Mouse (Mus musculus) midbrain, embryonic 10.5 days (tissue): ENCODE results near the gene Med26. TPM values are rescaled to one million over a fixed set of nuclear protein-coding genes. Genes with fewer than 3 reads are reported as not detected.

Experiments used
- DNase-seq: peaks from one replicate; pipeline ENCODE4 v3.0.0-alpha.2; 2017; ENCODE audit warnings: low spot score
- H3K27ac ChIP-seq: fragments of 300-500 bp; sonication (generic); replicated peaks from 2 replicates; pipeline ENCODE4 v1.5.1; 2016; ENCODE audit warnings: mild to moderate bottlenecking
- H3K27me3 ChIP-seq: fragments of 300-500 bp; sonication (generic); 2 replicates; pipeline ENCODE4 v1.6.1; 2016; ENCODE audit warnings: low read depth, mild to moderate bottlenecking; ENCODE audit not compliant: poor library complexity, severe bottlenecking
- H3K36me3 ChIP-seq: fragments of 300-500 bp; sonication (generic); 2 replicates; pipeline ENCODE4 v1.6.1; 2016; ENCODE audit warnings: mild to moderate bottlenecking, moderate library complexity
- H3K4me1 ChIP-seq: fragments of 300-500 bp; sonication (generic); 2 replicates; pipeline ENCODE4 v1.6.1; 2016
- H3K4me3 ChIP-seq: fragments of 300-500 bp; sonication (generic); 2 replicates; pipeline ENCODE4 v1.5.1; 2016; ENCODE audit warnings: mild to moderate bottlenecking, moderate library complexity
- H3K9me3 ChIP-seq: fragments of 300-500 bp; sonication (generic); replicated peaks from 2 replicates; pipeline ENCODE4 v1.6.1; 2016; ENCODE audit warnings: mild to moderate bottlenecking
- WGBS: fragments of 180-500 bp; shearing (Covaris S2); methylation state at CpG from one replicate; pipeline ENCODE4 v1.1.7; 2016; 5-methylcytosine and 5-hydroxymethylcytosine counted together
- polyA plus RNA-seq: library from polyadenylated mRNA; unstranded; fragments of >200 nt; fragmentation: Nextera tagmentation; extraction: Ambion mirVana; gene quantifications from 2 replicates; pipeline ENCODE4 v1.2.1, GENCODE M21; 2016

Med26 gene
- polyA plus RNA-seq, 1 experiment from 2014 or later: 19.0 TPM

GRCm38 (mm10) chr8:72572507-72572906 lies 24.4 kb upstream of the Med26 start:
- peaks cover 34% of the 10 kb centered on the region for H3K4me1 ChIP-seq
- H3K36me3 ChIP-seq: peaks cover 22% of the 10 kb centered on the region
- H3K27me3 ChIP-seq: no peaks in the 10 kb centered on the region
- peak overlapping the region; percentile 92 for H3K27ac ChIP-seq
- no peak for DNase-seq
- 7% methylated on average over 10 of the region's 10 CpGs for WGBS
- peak overlapping the region; percentile 76 for H3K4me3 ChIP-seq
- H3K9me3 ChIP-seq: no peaks in the 10 kb centered on the region

DNA sequence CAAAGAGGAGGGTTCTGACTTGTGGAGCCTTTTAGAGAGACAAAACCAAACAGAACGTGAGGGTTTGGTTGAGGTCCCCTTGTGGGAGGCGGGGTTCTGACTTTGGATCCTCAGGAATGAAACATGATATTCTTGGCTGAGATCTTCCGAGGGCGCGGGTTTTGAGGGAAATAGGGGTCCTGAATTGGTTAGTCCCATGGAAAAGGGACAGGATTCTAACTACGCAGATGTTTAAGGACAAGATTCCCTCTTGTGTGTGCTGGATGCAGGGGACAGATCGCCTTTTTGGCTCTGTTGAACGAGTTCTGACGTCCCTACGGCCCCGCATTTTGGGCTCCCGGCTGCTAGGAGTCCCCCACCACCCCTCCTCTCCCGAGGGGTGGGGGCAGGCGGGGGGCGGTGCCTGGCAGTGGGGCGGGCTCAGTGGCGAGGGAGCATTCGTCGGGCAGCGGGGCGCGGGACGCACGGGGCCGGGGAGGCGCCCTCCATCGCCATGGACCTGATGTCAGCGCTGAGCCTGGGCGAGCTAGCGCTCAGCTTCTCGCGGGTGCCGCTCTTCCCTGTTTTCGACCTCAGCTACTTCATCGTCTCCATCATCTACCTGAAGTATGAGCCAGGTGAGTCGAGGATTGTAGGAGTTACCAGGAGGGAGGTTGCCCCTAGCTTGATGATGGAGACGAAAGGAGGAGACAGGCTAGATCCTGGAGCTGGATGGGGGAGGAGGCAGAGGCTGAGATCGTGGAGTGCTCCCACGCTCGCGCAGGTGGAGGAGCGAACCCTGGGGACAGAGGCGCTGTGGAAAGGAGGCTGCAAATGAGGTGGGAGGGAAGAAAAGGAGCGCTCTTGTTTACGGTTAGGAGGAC lies 23.8 kb upstream of the Med26 start, which contains the start of gene Tmem38a:
Gene Tmem38a, plus strand, starts transcription at position 445 of the 863 bp plus-strand sequence.
- Histone ChIP-seq H3K9me3 (no peaks in the 10 kb centered on the region), H3K4me3 (peak within 1 kb of the TSS; percentile 76), H3K4me1 (peaks cover 34% of the 10 kb centered on the region), H3K27ac (peak within 1 kb of the TSS; percentile 92), H3K27me3 (no peaks in the 10 kb centered on the region), H3K36me3 (peaks cover 29% of the 10 kb centered on the region)
- WGBS: under 1% methylated on average over 45 of the region's 45 CpGs
- DNase-seq: peak; percentile 70

GRCm38 (mm10) chr8:72570633-72571610 lies 22.9 kb upstream of the Med26 start, which contains the start of gene Smim7:
Gene Smim7, minus strand, starts transcription at chr8:72571088.
- no peaks in the 10 kb centered on the region for H3K9me3 ChIP-seq
- no peaks in the 10 kb centered on the region for H3K27me3 ChIP-seq
- peak within 1 kb of the TSS; percentile 92 for H3K27ac ChIP-seq
- H3K4me1 ChIP-seq: peaks cover 34% of the 10 kb centered on the region
- WGBS: under 1% methylated on average over 52 of the region's 52 CpGs
- peak within 1 kb of the TSS; percentile 76 for H3K4me3 ChIP-seq
- DNase-seq: peak; percentile 98
- peaks cover 38% of the 10 kb centered on the region for H3K36me3 ChIP-seq

GRCm38 (mm10) chr8:72565970-72566369 lies 17.9 kb upstream of the Med26 start:
- Histone ChIP-seq H3K27me3 (no peaks in the 10 kb centered on the region), H3K4me3 (no peak overlapping the region), H3K36me3 (peaks cover 74% of the 10 kb centered on the region), H3K27ac (no peak overlapping the region), H3K4me1 (peaks cover 14% of the 10 kb centered on the region), H3K9me3 (no peaks in the 10 kb centered on the region)
- 98% methylated on average over 2 of the region's 2 CpGs for WGBS
- no peak for DNase-seq

GRCm38 (mm10) chr8:72561111-72561689 lies 13.1 kb upstream of the Med26 start:
- Histone ChIP-seq H3K36me3 (peaks cover 70% of the 10 kb centered on the region), H3K4me3 (no peak overlapping the region), H3K9me3 (no peaks in the 10 kb centered on the region), H3K27ac (no peak overlapping the region), H3K27me3 (no peaks in the 10 kb centered on the region), H3K4me1 (no peaks in the 10 kb centered on the region)
- WGBS: 87% methylated on average over 1 of the region's 1 CpGs
- no peak for DNase-seq

DNA sequence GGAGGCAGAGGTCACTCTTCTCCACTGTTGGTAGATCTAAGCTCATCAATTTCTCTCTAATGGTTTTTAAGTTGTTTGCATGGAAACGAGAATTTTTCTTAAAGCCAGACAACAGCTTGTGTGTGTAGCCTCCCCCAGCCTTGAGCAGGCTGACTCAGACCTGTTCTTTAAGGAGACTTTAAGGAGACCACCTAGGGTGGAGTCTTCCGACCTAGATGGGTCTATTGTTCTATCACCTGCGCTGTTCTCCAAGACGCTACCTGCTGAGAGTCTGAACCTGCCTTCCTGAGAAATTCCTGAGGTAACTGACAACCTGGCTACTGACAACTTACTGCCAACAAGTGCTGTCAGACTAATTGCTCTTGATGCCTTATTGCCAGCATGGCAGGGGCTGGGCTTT lies 7.7 kb upstream of the Med26 start:
- H3K36me3 ChIP-seq: peaks cover 31% of the 10 kb centered on the region
- H3K27ac ChIP-seq: no peak overlapping the region
- H3K9me3 ChIP-seq: no peaks in the 10 kb centered on the region
- 47% methylated on average over 4 of the region's 4 CpGs for WGBS
- no peak overlapping the region for H3K4me3 ChIP-seq
- H3K27me3 ChIP-seq: no peaks in the 10 kb centered on the region
- no peak for DNase-seq
- H3K4me1 ChIP-seq: no peaks in the 10 kb centered on the region

- whole genome bisulfite sequencing: 28% methylated on average over 5 of the region's 5 CpGs
- Histone ChIP-seq H3K27me3 (no peaks in the 10 kb centered on the region), H3K36me3 (peaks cover 13% of the 10 kb centered on the region), H3K4me3 (peak overlapping the region; percentile 99), H3K4me1 (peaks cover 35% of the 10 kb centered on the region), H3K9me3 (no peaks in the 10 kb centered on the region), H3K27ac (no peak overlapping the region)
- DNase-seq: no peak
These were observed 1.3 kb upstream of the Med26 start for GRCm38 (mm10) chr8:72549314-72549892.

- Histone ChIP-seq H3K4me3 (peak overlapping the region; percentile 99), H3K4me1 (peaks cover 35% of the 10 kb centered on the region), H3K9me3 (no peaks in the 10 kb centered on the region), H3K27me3 (no peaks in the 10 kb centered on the region), H3K27ac (peak overlapping the region; percentile 94), H3K36me3 (peaks cover 19% of the 10 kb centered on the region)
- under 1% methylated on average over 45 of the region's 45 CpGs for WGBS
- DNase-seq: no peak
These were observed 709 bp upstream of the Med26 start for GRCm38 (mm10) chr8:72548644-72549313.

DNA sequence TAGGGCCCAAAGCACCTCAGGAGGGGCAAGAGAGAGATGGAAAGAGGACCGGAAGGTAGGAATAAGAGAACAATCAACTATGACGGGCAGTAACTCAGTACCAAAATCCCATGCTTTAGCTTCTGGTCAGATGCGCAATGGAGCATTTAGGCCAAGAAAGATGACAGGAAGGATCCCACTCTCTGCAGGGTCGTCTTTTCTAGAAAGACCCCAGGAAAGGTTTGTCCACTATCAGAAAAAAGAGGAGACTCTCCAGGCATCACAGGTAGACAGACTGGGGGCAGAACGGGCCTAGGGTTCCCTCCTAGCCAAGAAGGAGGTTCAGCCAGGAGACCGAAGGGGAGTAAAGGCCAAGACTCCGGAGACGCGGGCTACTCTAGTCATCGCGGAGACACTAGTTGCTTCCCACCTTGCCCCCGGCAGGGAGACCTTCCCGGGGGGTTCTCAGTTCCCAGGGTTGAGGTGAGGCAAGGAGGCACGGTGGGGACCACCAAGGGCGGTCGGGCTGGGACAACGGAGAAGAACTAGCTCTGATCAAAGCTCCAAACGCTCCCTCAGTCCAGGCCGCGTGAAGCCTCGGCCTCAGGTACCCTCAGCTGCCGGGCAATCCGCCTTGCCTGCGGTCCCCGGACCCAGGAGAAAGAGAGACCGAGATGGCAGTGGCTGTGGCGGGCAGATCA lies 808 bp downstream of the Med26 start:
- 3% methylated on average over 27 of the region's 27 CpGs for WGBS

DNA sequence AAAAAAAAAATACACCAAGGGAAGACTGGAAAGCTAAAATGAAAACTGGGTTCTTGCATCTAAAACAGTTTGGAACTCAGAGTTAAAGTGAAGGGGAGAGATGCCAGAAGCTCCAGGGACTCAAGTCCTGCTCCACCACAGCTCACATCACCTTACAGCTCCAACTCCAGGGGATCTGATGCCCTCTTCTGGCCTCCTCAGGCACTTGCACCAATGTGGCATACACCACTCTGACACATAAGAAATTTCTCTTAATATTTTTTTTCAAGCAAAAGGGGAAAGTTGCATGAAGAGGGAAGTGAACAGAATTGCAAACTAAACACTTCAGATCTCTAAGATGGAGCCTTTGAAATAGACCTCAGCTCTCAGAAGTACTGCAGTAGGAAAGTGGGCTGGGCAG lies 8.8 kb downstream of the Med26 start:
- no peaks in the 10 kb centered on the region for H3K9me3 ChIP-seq
- H3K36me3 ChIP-seq: peaks cover 29% of the 10 kb centered on the region
- no peak overlapping the region for H3K4me3 ChIP-seq
- no peak for DNase-seq
- H3K4me1 ChIP-seq: no peaks in the 10 kb centered on the region
- no peak overlapping the region for H3K27ac ChIP-seq
- no peaks in the 10 kb centered on the region for H3K27me3 ChIP-seq

More for the DNA sequence above, 808 bp downstream of the Med26 start:
- H3K27me3 ChIP-seq: no peaks in the 10 kb centered on the region
- H3K4me3 ChIP-seq: peak overlapping the region; percentile 99
- peaks cover 35% of the 10 kb centered on the region for H3K4me1 ChIP-seq
- peak; percentile 36 for DNase-seq
- H3K36me3 ChIP-seq: peaks cover 29% of the 10 kb centered on the region
- H3K9me3 ChIP-seq: no peaks in the 10 kb centered on the region
- peak overlapping the region; percentile 94 for H3K27ac ChIP-seq

DNA sequence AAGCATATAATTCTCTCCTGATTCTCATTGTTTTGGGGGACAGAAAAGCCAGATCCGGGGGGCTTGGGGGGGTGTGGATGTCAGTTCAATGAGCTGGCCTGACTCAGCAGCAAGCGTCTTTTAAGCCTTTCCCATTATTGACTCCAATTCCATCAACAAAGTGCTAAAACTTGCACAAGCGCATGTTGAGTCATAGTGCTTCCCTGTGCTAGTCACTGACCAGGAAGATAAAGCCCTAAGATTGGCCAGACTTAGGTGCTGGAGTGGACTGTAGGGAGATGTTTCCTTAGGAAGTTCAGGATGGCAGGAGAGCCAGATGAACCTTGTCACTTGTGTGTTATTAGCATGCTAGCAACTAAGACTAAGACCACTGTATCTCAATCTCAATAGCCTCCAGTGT lies 13.2 kb downstream of the Med26 start:
- H3K36me3 ChIP-seq: peaks cover 33% of the 10 kb centered on the region
- 94% methylated on average over 3 of the region's 3 CpGs for WGBS
- H3K4me3 ChIP-seq: no peak overlapping the region
- no peaks in the 10 kb centered on the region for H3K4me1 ChIP-seq
- no peak for DNase-seq
- no peaks in the 10 kb centered on the region for H3K27me3 ChIP-seq
- no peak overlapping the region for H3K27ac ChIP-seq
- no peaks in the 10 kb centered on the region for H3K9me3 ChIP-seq
